Mouse (Mus musculus): ENCODE measurements at regions not wholly inside any gene's neighbourhood (a gene's known extent, or its start where the extent isn't known, plus 50 kb on each side); places are given as distances from the start of the nearest gene placed in this dataset.
"Not testable (repeated sequence)": the region's sequence is repeated elsewhere in the genome, so short reads cannot be mapped to it uniquely, and the experiment has no call there.

DNA sequence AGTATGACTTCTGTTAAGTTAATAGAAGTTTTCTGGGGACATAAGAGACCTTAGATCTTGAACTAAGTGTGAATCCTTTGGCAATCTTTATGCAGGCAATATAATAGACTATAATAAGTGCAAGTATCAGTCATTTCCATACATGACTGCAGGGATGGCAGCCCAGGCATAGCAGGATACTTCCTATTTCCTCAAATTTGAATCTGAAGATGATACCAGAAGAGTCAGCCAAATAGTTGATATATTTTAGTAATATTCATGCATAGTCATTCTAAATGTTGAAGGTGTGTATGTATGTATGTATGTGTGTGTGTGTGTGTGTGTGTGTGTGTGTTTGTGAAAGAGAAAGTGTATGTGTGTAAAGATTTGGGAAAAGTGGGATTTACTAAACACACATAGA, 64.3 kb downstream of the Prl2c2 start:
- not testable (repeated sequence) for H3K36me3 ChIP-seq (replicated peaks; ENCODE audit: control insufficient read depth, insufficient read depth, low read length); ATAC-seq (ENCODE audit: insufficient read depth, low read depth); H3K27ac ChIP-seq (ENCODE audit: low read depth); H3K27me3 ChIP-seq (ENCODE audit: control insufficient read depth, insufficient read depth, low read length); H3K9ac ChIP-seq (replicated peaks; ENCODE audit: low read depth, low read length); DNase-seq (ENCODE audit: low spot score); H3K4me1 ChIP-seq (ENCODE audit: control insufficient read depth, insufficient read depth); H3K4me2 ChIP-seq (ENCODE audit: low read depth, low read length); H3K4me3 ChIP-seq (ENCODE audit: low read depth, low read length)
- peaks cover 14% of the 10 kb centered on the region; the same call in 1 of the 2 replicates for H3K9me3 ChIP-seq (replicated peaks; ENCODE audit: control insufficient read depth, low read length)

DNA sequence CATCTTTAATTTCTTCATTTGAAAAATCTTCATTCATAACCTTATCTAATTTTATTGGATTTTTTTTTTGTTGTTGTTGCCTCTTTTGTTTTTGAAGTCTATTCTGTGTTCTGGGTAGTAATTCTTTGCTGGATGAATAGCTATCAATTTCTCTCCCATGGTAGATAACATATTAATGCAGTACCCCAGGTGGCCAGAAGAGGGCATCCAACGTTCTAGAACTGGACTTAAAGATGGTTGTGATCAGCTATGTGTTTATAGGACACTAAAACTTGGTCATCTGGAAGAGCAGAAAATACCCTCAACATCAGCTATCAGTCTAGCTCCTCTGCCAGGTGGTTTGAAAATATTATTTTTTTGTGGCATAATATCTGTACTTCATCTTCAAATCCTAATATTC, 70.1 kb downstream of the Prl2c2 start:
- H3K9ac ChIP-seq (replicated peaks; ENCODE audit: low read depth, low read length); H3K4me1 ChIP-seq (ENCODE audit: control insufficient read depth, insufficient read depth); H3K4me3 ChIP-seq (ENCODE audit: low read depth, low read length); H3K4me2 ChIP-seq (ENCODE audit: low read depth, low read length); H3K27me3 ChIP-seq (ENCODE audit: control insufficient read depth, insufficient read depth, low read length); H3K36me3 ChIP-seq (replicated peaks; ENCODE audit: control insufficient read depth, insufficient read depth, low read length); DNase-seq (ENCODE audit: low spot score); H3K27ac ChIP-seq (ENCODE audit: low read depth); ATAC-seq (ENCODE audit: insufficient read depth, low read depth): not testable (repeated sequence)
- H3K9me3 ChIP-seq (replicated peaks; ENCODE audit: control insufficient read depth, low read length), result peaks cover 39% of the 10 kb centered on the region
- WGBS, result 2% methylated on average over 1 of the region's 1 CpGs

DNA sequence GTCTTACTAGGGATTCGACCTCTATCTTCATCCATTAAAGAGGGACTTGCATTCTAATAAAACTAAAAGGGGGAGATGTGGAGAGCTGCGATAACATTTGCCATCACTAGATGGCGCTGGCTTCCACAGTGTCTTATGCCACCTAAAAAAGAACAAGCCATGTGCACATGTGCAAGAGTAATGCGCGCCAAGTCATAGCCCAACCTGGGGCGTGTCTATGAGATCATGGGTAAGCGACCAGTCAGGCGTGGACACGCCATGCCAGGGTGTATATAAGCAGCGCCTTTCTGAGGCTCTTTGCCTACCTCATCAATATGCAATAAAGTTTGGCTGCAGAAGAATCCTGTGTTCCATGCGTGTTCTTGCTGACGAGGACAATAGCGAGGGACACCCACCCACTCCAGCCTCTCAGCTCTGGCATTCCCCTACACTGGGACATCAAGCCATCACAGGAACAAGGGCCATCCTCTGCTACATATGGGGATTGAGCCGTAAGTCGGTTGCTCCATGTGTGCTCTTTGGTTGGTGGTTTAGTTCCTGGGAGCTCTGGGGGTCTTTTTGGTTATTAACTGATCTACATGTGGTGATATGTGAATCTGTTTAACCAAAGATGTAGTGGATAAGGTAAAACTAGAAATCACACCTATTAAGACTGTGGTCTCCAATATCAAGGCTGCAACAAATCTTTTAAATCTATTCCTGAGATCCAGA, 73.1 kb downstream of the Prl2c2 start:
- WGBS, result 80% methylated on average over 15 of the region's 15 CpGs
- not testable (repeated sequence) for ATAC-seq (ENCODE audit: insufficient read depth, low read depth)

GRCm38 (mm10) chr13:12930566-12930965, 74.6 kb downstream of the Prl2c2 start:
- DNase-seq (ENCODE audit: low spot score) (no peak), ATAC-seq (ENCODE audit: insufficient read depth, low read depth) (no peak)
- H3K4me2 ChIP-seq (ENCODE audit: low read depth, low read length), result no peak overlapping the region
- no peak overlapping the region for H3K4me3 ChIP-seq (ENCODE audit: low read depth, low read length)
- TF ChIP-seq CTCF (IDR thresholded peaks at IDR 0.05; ENCODE audit: low read depth), result no peak
- no peak for TF ChIP-seq EP300 (IDR thresholded peaks at IDR 0.05; ENCODE audit: low read depth)
- no peak overlapping the region for H3K27ac ChIP-seq (ENCODE audit: low read depth)
- H3K27me3 ChIP-seq (ENCODE audit: control insufficient read depth, insufficient read depth, low read length), result no peaks in the 10 kb centered on the region
- no peaks in the 10 kb centered on the region for H3K36me3 ChIP-seq (replicated peaks; ENCODE audit: control insufficient read depth, insufficient read depth, low read length)
- H3K9ac ChIP-seq (replicated peaks; ENCODE audit: low read depth, low read length), result no peak overlapping the region
- peaks cover 76% of the 10 kb centered on the region for H3K9me3 ChIP-seq (replicated peaks; ENCODE audit: control insufficient read depth, low read length)
- H3K4me1 ChIP-seq (ENCODE audit: control insufficient read depth, insufficient read depth), result no peaks in the 10 kb centered on the region
- WGBS, result 68% methylated on average over 5 of the region's 5 CpGs

More for the DNA sequence above, 73.1 kb downstream of the Prl2c2 start:
- H3K9ac ChIP-seq (replicated peaks; ENCODE audit: low read depth, low read length); H3K4me1 ChIP-seq (ENCODE audit: control insufficient read depth, insufficient read depth); H3K4me2 ChIP-seq (ENCODE audit: low read depth, low read length); H3K27ac ChIP-seq (ENCODE audit: low read depth); H3K27me3 ChIP-seq (ENCODE audit: control insufficient read depth, insufficient read depth, low read length); H3K36me3 ChIP-seq (replicated peaks; ENCODE audit: control insufficient read depth, insufficient read depth, low read length); DNase-seq (ENCODE audit: low spot score); H3K4me3 ChIP-seq (ENCODE audit: low read depth, low read length): not testable (repeated sequence)
- H3K9me3 ChIP-seq (replicated peaks; ENCODE audit: control insufficient read depth, low read length), result peaks cover 61% of the 10 kb centered on the region

- WGBS, result 87% methylated on average over 5 of the region's 5 CpGs
- no peak for DNase-seq (ENCODE audit: low spot score)
Observed at GRCm38 (mm10) chr13:12929806-12930205, 75.4 kb downstream of the Prl2c2 start.

DNA sequence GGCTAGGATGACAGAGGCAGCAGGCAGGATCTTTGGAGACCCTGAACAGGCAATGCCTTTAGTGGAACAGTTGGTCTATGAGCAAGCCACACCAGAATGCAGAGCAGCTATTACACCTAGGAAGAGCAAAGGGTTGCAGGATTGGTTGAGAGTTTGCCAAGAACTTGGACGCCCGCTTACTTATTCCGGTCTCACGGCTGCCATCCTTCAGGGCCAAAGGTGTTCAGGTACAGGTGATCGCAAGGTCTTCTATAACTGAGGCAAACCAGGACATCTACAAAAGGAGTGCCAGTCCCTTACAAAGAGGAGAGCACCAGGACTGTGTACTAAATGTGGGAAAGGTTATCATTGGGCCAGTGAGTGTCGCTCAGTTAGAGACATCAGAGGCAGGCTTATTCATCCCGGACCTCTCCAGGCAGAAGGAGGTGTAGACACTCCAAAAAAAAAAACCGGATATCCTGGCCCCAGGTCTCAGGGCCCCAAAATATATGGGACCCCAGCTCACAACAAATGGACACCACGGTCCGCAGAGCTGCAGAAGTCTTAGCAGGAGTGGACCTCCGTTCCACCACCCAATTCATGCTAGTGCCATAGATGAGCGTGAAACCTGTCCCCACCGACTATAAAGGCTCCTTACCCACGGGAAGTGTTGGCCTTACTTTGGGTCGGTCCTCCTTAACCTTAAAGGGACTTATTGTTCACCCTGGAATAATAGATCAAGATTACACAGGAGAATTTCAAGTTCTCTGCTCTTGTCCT, 77.4 kb downstream of the Prl2c2 start:
- Histone ChIP-seq H3K4me1 (ENCODE audit: control insufficient read depth, insufficient read depth) (no peaks in the 10 kb centered on the region), H3K27me3 (ENCODE audit: control insufficient read depth, insufficient read depth, low read length) (no peaks in the 10 kb centered on the region), H3K9ac (replicated peaks; ENCODE audit: low read depth, low read length) (no peak overlapping the region), H3K4me2 (ENCODE audit: low read depth, low read length) (no peak overlapping the region), H3K9me3 (replicated peaks; ENCODE audit: control insufficient read depth, low read length) (peaks cover 70% of the 10 kb centered on the region), H3K36me3 (replicated peaks; ENCODE audit: control insufficient read depth, insufficient read depth, low read length) (no peaks in the 10 kb centered on the region), H3K4me3 (ENCODE audit: low read depth, low read length) (no peak overlapping the region), H3K27ac (ENCODE audit: low read depth) (no peak overlapping the region)
- no peak for ATAC-seq (ENCODE audit: insufficient read depth, low read depth)
- no peak for TF ChIP-seq EP300 (IDR thresholded peaks at IDR 0.05; ENCODE audit: low read depth)
- no peak for TF ChIP-seq CTCF (IDR thresholded peaks at IDR 0.05; ENCODE audit: low read depth)
- DNase-seq (ENCODE audit: low spot score), result no peak
- 80% methylated on average over 15 of the region's 15 CpGs for WGBS

More at GRCm38 (mm10) chr13:12929806-12930205, 75.4 kb downstream of the Prl2c2 start:
- Histone ChIP-seq H3K4me3 (ENCODE audit: low read depth, low read length) (no peak overlapping the region), H3K4me2 (ENCODE audit: low read depth, low read length) (no peak overlapping the region), H3K4me1 (ENCODE audit: control insufficient read depth, insufficient read depth) (no peaks in the 10 kb centered on the region), H3K9ac (replicated peaks; ENCODE audit: low read depth, low read length) (no peak overlapping the region), H3K36me3 (replicated peaks; ENCODE audit: control insufficient read depth, insufficient read depth, low read length) (no peaks in the 10 kb centered on the region), H3K9me3 (replicated peaks; ENCODE audit: control insufficient read depth, low read length) (peaks cover 76% of the 10 kb centered on the region), H3K27me3 (ENCODE audit: control insufficient read depth, insufficient read depth, low read length) (no peaks in the 10 kb centered on the region), H3K27ac (ENCODE audit: low read depth) (no peak overlapping the region)
- ATAC-seq (ENCODE audit: insufficient read depth, low read depth), result no peak
- no peak for TF ChIP-seq EP300 (IDR thresholded peaks at IDR 0.05; ENCODE audit: low read depth)
- TF ChIP-seq CTCF (IDR thresholded peaks at IDR 0.05; ENCODE audit: low read depth), result no peak

All from heart, postnatal 0 days (tissue).